Mouse (Mus musculus) lung, embryonic 16.5 days (tissue): ENCODE results near the gene Mrpl23. TPM values are rescaled to one million over a fixed set of nuclear protein-coding genes. Genes with fewer than 3 reads are reported as not detected.

Experiments used
- ATAC-seq: fragments of 200-750 bp; cut with Nextera tagmentation; 2 replicates; pipeline ENCODE4 v1.8.0; 2017; ENCODE audit warnings: low read depth, mild to moderate bottlenecking, moderate library complexity
- H3K27ac ChIP-seq: fragments of 300-500 bp; sonication (generic); 2 replicates; pipeline ENCODE4 v1.5.1; 2014; ENCODE audit warnings: mild to moderate bottlenecking, control low read depth, low read length
- H3K27me3 ChIP-seq: fragments of 300-500 bp; sonication (generic); 2 replicates; pipeline ENCODE4 v1.6.1; 2014; ENCODE audit warnings: low read depth, low read length, mixed read lengths; ENCODE audit not compliant: control insufficient read depth, insufficient read depth
- H3K36me3 ChIP-seq: fragments of 300-500 bp; sonication (generic); 2 replicates; pipeline ENCODE4 v1.6.1; 2014; ENCODE audit warnings: low read length; ENCODE audit not compliant: control insufficient read depth, insufficient read depth
- H3K4me1 ChIP-seq: fragments of 300-500 bp; sonication (generic); replicated peaks from 2 replicates; pipeline ENCODE4 v1.6.1; 2014; ENCODE audit warnings: low read length, mixed read lengths; ENCODE audit not compliant: control insufficient read depth, insufficient read depth
- H3K4me2 ChIP-seq: fragments of 300-500 bp; sonication (generic); 2 replicates; pipeline ENCODE4 v1.6.1; 2014; ENCODE audit warnings: low read depth, low read length, control low read depth
- H3K4me3 ChIP-seq: fragments of 300-500 bp; sonication (generic); 2 replicates; pipeline ENCODE4 v1.5.1; 2014; ENCODE audit warnings: mild to moderate bottlenecking, low read length, control low read depth
- H3K9ac ChIP-seq: fragments of 300-500 bp; sonication (generic); 2 replicates; pipeline ENCODE4 v1.6.1; 2014; ENCODE audit warnings: low read length, control low read depth
- H3K9me3 ChIP-seq: fragments of 300-500 bp; sonication (generic); 2 replicates; pipeline ENCODE4 v1.6.1; 2016; ENCODE audit warnings: low read length; ENCODE audit not compliant: control insufficient read depth
- WGBS: fragments of 180-500 bp; shearing (Covaris S2); extraction: QIAGEN DNeasy Blood & Tissue Kit; methylation state at CpG from one replicate; pipeline ENCODE4 v1.1.7; 2014; 5-methylcytosine and 5-hydroxymethylcytosine counted together
- microRNA counts: library from miRNA; unstranded; fragments of <30 nt; microRNA quantifications from one replicate; lab custom pipeline; 2016
- microRNA-seq: library from miRNA; unstranded; fragments of <30 nt; microRNA quantifications from one replicate; pipeline ENCODE4, GENCODE M21; 2016
- polyA plus RNA-seq: library from polyadenylated mRNA; unstranded; fragments of >200 nt; fragmentation: Nextera tagmentation; extraction: Ambion mirVana; gene quantifications from 2 replicates; pipeline ENCODE4 v1.2.1, GENCODE M21; 2015

Mrpl23 gene
- polyA plus RNA-seq, 1 experiment from 2014 or later = 22.4 TPM

DNA sequence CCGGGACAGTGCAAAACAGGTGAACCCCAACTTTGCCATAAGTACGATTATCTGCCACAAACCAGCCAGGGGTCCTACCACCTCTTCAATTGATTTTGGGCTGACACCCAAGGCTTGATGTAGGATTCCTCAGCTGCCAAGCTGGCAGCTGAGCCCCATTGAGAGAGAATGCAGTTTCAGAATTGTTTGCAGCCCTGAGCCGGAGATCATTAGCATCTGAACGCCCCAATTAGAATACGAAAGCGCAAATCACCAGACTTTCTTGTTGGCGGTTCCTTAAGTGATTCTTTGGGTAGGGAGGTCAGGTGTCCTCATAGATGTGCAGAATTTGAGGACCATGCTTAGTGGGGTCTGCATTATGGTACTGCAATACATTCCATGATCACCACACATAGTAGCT lies 48.7 kb downstream of the Mrpl23 start:
- Histone ChIP-seq H3K4me1 (peaks cover 10% of the 10 kb centered on the region), H3K27ac (no peak overlapping the region), H3K27me3 (no peaks in the 10 kb centered on the region), H3K9me3 (peaks cover 19% of the 10 kb centered on the region), H3K4me2 (no peak overlapping the region), H3K9ac (no peak overlapping the region), H3K4me3 (no peak overlapping the region), H3K36me3 (no peaks in the 10 kb centered on the region)
- ATAC-seq = no peak
- 57% methylated on average over 7 of the region's 7 CpGs for WGBS

DNA sequence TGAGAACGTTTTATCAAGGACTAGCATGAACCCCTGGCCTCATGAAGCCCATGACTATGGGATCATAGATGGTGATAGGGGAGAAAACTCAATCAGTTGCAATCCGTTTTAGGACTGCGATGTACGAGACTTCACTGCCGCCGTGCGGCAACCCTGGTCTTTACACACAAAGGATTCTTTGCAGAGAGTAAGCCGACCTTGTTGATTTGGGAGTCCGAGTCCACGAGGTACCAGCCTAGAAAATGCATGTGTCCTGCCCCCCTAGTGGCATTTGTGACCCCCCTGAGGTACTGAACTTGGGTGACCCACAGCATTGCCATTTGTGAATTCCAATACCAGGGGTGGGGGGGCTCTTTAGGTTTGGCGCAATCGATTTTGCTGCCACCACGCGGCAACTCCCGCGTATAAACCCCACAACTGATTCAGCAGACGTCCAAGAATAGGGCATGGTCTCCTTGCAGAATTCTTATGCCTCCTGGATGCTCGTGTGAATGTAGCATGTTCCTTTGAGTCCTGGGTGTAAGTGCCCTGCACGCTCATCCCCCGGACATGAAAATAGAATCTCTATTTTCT lies 49.3 kb downstream of the Mrpl23 start:
- WGBS = 50% methylated on average over 20 of the region's 20 CpGs
- H3K4me1 ChIP-seq = peaks cover 4% of the 10 kb centered on the region
- peak overlapping the region; percentile 52 for H3K4me2 ChIP-seq
- H3K27ac ChIP-seq = no peak overlapping the region
- H3K9me3 ChIP-seq = peaks cover 19% of the 10 kb centered on the region
- H3K9ac ChIP-seq = no peak overlapping the region
- H3K27me3 ChIP-seq = no peaks in the 10 kb centered on the region
- ATAC-seq = no peak
- peak overlapping the region; percentile 27; the same call in 1 of the 2 replicates for H3K4me3 ChIP-seq
- no peaks in the 10 kb centered on the region for H3K36me3 ChIP-seq

DNA sequence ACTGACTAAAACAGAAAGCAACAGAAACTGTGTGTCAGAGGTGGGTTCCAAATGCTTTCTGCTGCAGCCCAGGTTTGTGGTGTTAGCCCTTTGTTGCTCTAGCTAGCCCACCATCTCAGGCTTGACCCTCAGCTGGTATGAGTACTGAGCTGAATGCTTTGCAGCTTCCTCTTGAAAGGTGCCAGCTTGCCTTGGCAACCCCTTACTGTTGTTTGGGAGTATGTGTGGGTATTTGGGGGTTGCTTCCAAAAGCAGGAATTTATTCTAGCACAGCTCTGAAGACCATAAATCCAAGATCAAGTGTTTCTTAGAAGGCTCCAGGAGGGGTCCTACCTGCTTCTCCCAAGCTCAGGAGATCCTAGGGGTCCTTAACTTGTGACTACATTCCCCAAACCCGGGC lies 52.4 kb downstream of the Mrpl23 start:
- Histone ChIP-seq H3K9me3 (peaks cover 18% of the 10 kb centered on the region), H3K9ac (no peak overlapping the region), H3K4me3 (no peak overlapping the region), H3K36me3 (no peaks in the 10 kb centered on the region), H3K4me1 (peaks cover 3% of the 10 kb centered on the region), H3K27ac (no peak overlapping the region), H3K4me2 (no peak overlapping the region), H3K27me3 (no peaks in the 10 kb centered on the region)
- no peak for ATAC-seq
- 9% methylated on average over 1 of the region's 1 CpGs for WGBS

DNA sequence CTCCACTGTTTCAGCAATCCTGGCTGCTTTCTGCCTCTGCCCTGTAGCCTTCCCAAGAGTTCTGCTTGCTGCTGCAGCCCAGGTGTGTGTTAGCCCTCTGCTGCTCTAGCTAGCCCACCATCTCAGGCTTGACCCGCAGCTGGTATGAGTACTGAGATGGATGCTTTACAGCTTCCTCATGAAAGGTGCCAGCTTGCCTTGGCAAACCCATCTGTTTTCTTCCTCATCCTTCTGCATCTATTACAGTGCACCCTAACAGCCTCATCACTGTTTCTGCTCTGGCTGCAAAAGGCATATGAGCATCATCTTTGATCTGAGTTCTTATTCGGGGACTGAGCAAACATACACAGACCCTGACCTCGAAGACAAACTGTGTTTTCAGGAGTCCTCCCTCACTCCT lies 53.4 kb downstream of the Mrpl23 start:
- no peak overlapping the region for H3K27ac ChIP-seq
- ATAC-seq = no peak
- WGBS = 74% methylated on average over 3 of the region's 3 CpGs

DNA sequence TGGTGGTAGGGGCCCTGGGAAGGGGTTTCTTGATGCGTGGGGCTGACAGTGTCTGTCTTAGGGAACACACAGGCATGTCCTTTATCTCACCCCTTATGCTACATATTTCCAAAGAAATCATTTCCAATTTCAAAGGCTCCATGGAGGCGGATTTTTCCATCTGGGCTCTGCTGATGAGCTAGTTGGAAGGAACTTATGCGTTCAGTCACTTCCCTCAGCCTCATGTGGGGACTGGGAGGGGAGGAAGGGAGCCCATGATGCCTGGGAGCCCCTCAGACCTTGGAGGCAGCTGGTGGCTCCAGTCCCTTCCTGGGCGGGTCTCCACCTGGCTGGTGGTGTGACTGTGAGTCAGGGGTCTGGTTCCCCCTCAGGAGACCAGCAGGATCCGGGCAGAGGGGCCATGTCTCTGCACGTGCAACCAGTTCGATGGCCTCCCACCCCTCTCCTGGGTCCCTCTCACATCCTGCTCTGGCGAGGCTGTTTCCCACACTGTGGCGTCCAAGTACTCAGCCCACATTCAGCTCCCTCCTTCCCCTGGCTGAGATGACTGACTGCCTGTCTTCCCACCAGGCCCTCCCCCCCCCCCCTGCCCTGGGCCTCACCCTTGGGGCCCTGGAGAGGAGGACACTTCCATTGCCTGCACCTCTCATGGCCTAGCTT lies 55.9 kb downstream of the Mrpl23 start:
- Histone ChIP-seq H3K4me3 (no peak overlapping the region), H3K27me3 (no peaks in the 10 kb centered on the region), H3K9ac (no peak overlapping the region), H3K4me1 (peaks cover 10% of the 10 kb centered on the region), H3K4me2 (no peak overlapping the region), H3K36me3 (no peaks in the 10 kb centered on the region), H3K27ac (no peak overlapping the region), H3K9me3 (no peaks in the 10 kb centered on the region)
- WGBS = 54% methylated on average over 9 of the region's 9 CpGs
- peak; percentile 19 for ATAC-seq

More for the DNA sequence above, 53.4 kb downstream of the Mrpl23 start:
- Histone ChIP-seq H3K4me3 (no peak overlapping the region), H3K4me1 (peaks cover 8% of the 10 kb centered on the region), H3K9me3 (peaks cover 9% of the 10 kb centered on the region; the same call in 1 of the 2 replicates), H3K36me3 (no peaks in the 10 kb centered on the region), H3K4me2 (no peak overlapping the region), H3K9ac (no peak overlapping the region), H3K27me3 (no peaks in the 10 kb centered on the region)

MicroRNAs within 50 kb of the gene (microRNA counts, 519-probe panel; counts per million panel counts)
- 2,843 counts per million, percentile 52 among the panel's probes with 10 or more counts for microRNA mmu-miR-675-3p (lab: Ali Mortazavi, UCI)
- 1,164 counts per million, percentile 11 among the panel's probes with 10 or more counts for microRNA mmu-miR-675-5p (lab: Ali Mortazavi, UCI)

Small RNA genes within 50 kb of the gene (microRNA-seq; reads per million reads assigned to microRNA genes)
- 91.9 reads per million, percentile 50 among the genes with 10 or more reads in this experiment for gene Mir675

Other genes starting within 250 kb of the Mrpl23 start
- gene Krtap5-1, start 235.6 kb upstream of the Mrpl23 start, polyA plus RNA-seq = not detected in 2 replicates
- gene Krtap5-4, start 229.1 kb upstream of the Mrpl23 start, polyA plus RNA-seq = not detected in 2 replicates
- gene Ifitm10, start 158.9 kb upstream of the Mrpl23 start, polyA plus RNA-seq = 5.6 and 7.5 TPM in 2 replicates
- gene Gm49369, start 150.0 kb upstream of the Mrpl23 start, polyA plus RNA-seq = 2.5 and 3.2 TPM in 2 replicates
- gene Ctsd, start 144.6 kb upstream of the Mrpl23 start, polyA plus RNA-seq = 302 and 328 TPM in 2 replicates
- gene Syt8, start 97.8 kb upstream of the Mrpl23 start, polyA plus RNA-seq = 0.48 and 1.2 TPM in 2 replicates
- gene Tnni2, start 90.9 kb upstream of the Mrpl23 start, polyA plus RNA-seq = 17.6 and 61.1 TPM in 2 replicates
- gene Lsp1, start 71.9 kb upstream of the Mrpl23 start, polyA plus RNA-seq = 110 and 118 TPM in 2 replicates
- 17.9 and 50.7 TPM in 2 replicates for gene Tnnt3, start 33.9 kb upstream of the Mrpl23 start, polyA plus RNA-seq
- gene Igf2, start 134.1 kb downstream of the Mrpl23 start, polyA plus RNA-seq = 457 and 496 TPM in 2 replicates
- gene Gm49394, start 137.3 kb downstream of the Mrpl23 start, polyA plus RNA-seq = not detected in 2 replicates
- not detected in 2 replicates for gene Ins2, start 210.7 kb downstream of the Mrpl23 start, polyA plus RNA-seq